Mouse (Mus musculus) heart, adult 9 months (tissue): ENCODE data around the gene Ppm1n.

Experiments used
- DNase-seq, 2 experiments: peaks; one replicate each; pipeline ENCODE4 v3.0.0; 2022; ENCODE audit warnings: low spot score in 2 of 2

Ppm1n gene

GRCm38 (mm10) chr7:19252078-19252477, 27.8 kb downstream of the Ppm1n start:
- DNase-seq: no peak

DNA sequence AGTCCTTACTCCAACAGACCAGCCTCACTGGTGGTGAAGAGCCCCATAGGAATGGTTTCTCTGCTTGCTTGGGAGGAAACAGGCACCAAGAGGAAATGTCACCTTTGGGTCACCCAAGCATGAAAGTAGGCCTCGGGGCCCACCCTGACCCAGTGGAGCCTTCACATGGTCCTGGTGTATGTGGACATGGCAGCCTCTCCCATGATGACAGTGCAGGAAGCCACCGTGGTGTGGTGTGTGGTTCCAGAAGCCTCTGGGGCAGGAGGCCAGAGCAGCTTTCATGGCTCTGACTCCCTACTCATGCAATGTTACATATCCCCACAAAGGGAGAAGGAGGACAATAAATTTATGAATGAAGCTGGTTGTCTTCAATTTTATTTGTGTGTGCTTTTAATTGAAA, 32.4 kb downstream of the Ppm1n start:
- DNase-seq: no peak

- DNase-seq: no peak
Observed at GRCm38 (mm10) chr7:19246855-19247254, 33.0 kb downstream of the Ppm1n start.

DNA sequence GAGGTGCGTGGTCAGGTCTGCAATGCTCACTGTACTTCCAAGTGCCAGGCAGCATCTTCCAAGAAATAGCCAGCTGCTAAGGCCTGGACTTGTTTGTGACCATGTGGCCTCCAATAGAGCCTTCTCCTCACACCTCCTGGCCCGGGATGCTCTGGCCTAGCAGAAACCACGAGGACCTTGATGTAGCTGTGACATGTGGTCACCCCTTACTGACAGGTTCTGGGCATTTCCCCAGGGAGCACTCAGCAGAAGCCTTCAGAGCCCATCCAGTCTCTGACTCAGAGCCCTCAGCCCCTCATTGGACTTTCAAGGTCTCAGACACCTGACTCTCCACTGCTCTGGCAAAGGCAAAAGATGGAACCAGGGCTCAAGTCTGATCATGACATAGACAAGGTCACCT, 34.8 kb downstream of the Ppm1n start:
- no peak for DNase-seq

- DNase-seq: no peak
Observed at GRCm38 (mm10) chr7:19243858-19244257, 36.0 kb downstream of the Ppm1n start.

GRCm38 (mm10) chr7:19242005-19242404, 37.9 kb downstream of the Ppm1n start:
- DNase-seq: no peak

- no peak for DNase-seq
Observed at GRCm38 (mm10) chr7:19240905-19241463, 38.9 kb downstream of the Ppm1n start.

DNA sequence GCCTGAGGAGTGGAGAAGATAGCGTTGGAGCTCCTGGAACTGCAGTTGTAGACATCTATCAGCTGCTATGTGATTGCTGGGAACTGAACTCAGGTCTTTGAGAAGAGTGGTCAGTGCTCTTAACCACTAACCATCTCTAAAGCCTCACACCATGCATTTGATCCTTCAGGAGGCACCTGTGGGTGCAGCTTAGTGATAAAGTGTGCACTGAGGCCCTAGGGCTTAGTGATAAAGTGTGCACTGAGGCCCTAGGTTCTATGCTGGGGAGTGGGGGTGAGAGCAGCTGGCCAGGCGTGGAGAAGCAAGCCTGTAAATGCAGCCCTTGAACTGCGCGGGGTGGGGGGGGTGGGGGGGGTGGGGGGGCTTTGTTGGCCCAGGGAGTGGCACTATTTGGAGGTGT, 39.9 kb downstream of the Ppm1n start:
- DNase-seq: no peak

DNA sequence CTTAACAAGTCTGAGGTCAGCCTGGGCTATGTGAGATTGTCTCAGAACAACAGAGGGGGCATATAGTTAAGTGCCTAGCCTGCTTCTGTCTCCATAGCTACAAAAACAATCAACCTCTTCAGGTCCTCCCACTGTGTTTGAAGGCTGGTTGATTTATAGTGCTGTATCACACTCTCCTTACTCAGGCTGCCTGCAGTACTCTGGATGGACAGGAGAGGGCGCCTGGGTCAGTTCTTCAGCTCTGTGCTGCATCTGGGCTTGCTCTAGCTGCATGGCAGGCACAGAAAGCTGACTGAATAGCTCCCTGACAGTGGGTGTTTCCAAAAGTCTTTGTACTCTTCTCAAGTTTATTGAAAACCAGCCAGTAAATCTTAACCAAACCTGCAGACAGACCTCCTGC, 40.4 kb downstream of the Ppm1n start:
- peak; percentile 72 to 88 for DNase-seq

DNA sequence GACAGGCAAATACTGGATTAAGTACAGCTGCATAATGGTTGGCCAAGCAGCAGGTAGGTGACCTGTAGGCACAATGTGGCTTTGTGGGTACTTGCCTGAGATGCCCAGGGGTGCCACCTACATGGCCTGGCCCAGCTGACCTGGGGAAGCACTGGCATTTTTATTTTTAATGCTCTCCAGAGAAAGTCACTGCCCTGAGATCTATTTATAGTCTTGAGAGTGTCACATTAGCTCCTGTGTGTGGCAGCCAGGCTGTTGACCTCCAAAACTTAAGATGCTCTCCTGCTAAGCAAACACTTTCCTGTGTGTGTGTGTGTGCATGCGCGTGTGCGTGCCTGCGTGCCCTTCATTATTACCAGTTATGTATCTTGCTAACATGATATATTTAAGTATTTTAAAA, 41.5 kb downstream of the Ppm1n start:
- peak; percentile 64 to 65 for DNase-seq

DNA sequence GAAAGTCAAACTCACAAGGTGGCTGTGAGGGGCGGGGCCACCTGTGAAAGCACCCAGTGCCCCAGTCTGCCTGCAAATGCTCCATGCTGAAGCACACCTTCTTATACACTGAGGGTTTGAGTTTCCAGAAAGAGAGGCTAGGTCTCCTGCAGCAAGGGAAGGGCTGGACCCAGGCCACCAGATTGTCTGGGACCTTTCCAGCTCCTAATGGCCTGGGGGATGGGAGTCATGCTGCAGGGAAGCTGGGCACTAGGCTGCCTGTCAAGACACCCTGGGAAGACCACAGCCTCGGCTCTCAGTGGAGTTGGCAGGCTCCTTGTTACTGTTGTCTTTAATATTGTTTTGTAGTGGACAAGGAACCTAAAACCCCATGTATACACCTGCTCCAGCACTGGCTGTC, 43.5 kb downstream of the Ppm1n start:
- DNase-seq: no peak

DNA sequence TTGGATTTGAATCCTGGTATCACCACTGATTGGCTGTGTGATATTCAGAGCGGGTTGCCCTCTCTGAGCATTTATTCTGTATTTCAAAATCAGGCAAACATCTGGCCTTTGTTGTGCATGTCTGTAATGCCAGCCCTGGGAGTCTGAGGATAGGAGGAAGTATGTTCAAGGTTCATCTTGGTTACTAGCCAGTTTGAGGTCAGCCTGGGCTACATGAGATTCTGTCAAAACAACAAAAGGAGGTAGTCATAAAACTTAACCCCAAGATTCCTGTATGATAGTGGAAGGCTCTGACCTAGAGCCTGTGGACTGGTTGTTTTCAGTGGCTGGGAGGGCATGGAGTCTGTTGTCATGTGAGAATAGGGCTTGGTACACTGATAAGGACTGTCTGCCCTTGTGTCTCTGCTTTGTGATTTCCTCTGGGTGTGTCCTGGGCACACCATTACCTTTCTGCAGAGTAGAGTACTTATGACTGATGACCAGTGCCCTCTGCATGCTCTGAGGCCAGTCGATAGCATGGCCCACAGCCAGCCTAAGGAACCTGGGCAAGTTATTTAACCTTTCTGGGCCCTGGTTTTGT, 44.7 kb downstream of the Ppm1n start:
- no peak for DNase-seq

- DNase-seq: no peak
Observed at GRCm38 (mm10) chr7:19234652-19235051, 45.2 kb downstream of the Ppm1n start.

DNA sequence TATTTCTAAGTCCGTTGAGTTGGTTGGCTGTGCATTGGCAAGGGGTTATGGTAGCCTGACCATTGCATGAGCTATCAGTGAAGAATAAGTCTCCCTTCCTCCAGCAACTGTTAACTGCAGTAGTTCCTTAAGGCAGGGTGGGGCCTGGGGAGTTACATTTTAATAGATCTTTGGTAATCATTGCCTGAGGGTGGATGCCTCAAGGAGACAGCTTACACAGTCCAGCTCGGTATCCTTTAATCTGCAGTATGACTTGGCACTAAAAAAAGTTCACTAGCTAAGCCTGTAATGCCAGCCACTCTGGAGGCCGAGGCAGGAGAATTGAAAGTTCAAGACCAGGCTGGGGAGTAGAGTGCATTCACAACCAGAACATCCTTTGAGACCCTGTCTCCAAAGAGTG, 48.0 kb downstream of the Ppm1n start:
- no peak for DNase-seq

DNA sequence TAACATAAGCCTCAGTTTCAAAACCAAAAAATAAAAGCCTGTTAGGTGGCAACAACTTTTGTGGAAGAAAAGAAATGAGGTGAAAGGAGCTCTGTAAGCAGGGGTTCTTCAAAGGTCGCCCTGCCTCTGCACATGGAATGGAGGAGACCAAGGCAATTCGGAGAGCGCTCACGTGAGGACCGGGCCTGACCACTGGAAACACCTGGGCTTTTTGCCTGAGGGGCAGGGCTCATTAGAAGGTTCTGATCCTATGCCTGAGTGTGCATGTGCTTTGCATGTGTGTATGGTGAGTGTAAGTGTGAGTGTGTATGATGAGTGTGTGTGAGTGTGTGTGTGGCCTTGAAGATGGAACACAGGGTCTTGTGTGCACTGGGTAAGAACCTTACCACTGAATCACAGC, 49.0 kb downstream of the Ppm1n start:
- DNase-seq: no peak

DNA sequence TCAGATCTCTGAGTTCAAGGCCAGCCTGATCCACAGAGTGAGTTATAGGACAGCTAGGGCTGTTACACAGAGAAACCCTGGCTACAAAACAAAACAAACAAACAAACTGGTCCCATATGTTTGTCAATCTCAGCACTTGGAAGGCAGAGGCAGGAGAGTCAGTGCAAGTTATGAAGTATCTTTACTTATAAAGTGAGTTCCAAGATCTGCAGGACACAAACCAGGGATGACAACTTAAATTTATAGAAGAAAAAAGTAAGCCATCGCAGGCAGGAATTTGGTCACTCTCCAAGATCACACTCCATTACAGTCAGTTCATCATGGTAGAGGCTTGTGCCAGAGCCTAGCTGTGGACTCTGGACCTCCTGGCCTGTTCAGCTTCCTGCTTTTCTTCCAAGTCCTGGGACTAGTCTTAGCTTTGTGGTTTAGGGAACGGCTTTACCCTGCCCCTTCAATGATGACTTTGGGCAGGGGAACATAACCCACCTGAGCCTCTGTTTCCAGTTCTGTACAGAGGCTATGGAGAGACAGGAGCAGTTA, 49.8 kb downstream of the Ppm1n start:
- no peak for DNase-seq

DNA sequence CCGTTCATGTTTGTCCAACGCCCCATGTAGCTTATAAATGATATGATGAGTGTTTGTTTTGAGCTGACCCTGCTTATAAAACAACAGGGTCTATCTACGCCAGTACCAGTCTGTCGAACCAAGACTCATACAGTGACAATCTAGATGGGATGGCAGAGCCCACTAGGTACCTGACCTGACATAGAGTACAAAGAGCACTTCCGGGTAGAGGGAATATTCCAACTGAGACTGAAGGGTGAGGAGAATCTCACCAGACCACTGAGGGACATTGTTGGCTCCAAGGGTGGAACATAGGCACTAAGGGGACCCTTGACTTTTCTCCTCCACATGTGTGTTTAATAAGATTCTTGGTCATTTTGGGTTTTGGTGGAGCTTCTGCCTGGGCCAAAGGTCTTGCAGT, 50.5 kb downstream of the Ppm1n start:
- no peak for DNase-seq

DNA sequence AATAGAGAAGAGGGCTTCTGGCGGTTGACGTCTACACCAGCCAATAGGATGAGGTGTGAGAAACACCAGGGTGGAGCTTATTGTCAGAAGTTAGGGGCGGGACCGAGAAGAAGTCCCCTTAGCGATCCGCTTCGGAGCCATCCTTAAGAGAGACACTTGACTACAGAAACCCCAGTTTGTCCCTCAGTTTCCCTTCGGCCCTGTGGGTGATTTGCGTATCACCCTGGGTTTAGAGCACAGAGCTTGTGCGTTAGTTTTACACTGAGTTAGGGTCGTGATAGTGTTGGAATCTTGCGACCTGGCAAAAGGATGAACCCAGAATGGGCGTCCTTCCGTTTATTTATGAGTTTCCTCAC, 51.1 kb downstream of the Ppm1n start:
- DNase-seq: no peak

DNA sequence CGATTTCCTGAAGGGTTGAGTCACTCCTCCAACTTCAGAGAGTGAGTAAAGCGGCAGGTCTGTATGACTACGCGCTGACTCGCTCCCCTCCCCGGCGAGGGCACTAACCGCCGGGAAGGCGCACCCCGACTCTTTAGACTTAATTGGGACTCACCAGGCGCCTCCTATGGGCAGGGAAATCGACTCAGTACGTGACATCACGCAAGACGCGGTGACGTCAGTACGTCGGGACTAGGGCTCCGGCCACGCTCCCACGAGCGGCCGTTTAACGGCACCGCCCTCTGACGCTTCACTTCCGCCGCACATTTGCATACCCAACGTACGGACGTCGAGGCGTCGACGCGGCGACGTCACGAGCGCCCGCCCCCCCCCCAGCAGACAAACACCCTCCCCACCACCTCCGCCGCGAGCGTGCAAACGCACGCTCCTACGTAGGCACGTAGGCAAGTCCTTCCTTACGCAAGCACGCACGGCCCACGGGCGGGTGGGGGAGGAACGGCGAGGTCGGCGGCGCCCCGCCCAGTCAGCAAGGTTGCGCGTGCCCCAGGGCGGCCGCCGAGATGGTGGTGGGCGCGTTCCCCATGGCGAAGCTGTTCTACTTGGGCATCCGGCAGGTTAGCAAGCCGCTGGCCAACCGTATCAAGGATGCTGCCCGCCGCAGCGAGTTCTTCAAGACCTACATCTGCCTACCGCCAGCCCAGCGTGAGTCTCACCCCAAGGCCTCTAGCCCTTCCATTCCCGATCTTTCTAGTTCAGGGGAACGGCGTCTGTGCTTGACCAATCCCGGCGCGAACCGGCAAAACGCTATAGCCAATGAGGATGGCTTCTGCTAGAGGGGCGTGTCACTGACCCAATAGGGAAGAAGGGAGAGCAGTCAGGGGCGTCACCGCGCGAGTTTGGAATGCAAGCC, 51.7 kb downstream of the Ppm1n start, which contains the start of gene Opa3:
TSS of gene Opa3 (plus strand) at position 452 of the 910 bp plus-strand sequence.
- DNase-seq: peak; percentile 100

DNA sequence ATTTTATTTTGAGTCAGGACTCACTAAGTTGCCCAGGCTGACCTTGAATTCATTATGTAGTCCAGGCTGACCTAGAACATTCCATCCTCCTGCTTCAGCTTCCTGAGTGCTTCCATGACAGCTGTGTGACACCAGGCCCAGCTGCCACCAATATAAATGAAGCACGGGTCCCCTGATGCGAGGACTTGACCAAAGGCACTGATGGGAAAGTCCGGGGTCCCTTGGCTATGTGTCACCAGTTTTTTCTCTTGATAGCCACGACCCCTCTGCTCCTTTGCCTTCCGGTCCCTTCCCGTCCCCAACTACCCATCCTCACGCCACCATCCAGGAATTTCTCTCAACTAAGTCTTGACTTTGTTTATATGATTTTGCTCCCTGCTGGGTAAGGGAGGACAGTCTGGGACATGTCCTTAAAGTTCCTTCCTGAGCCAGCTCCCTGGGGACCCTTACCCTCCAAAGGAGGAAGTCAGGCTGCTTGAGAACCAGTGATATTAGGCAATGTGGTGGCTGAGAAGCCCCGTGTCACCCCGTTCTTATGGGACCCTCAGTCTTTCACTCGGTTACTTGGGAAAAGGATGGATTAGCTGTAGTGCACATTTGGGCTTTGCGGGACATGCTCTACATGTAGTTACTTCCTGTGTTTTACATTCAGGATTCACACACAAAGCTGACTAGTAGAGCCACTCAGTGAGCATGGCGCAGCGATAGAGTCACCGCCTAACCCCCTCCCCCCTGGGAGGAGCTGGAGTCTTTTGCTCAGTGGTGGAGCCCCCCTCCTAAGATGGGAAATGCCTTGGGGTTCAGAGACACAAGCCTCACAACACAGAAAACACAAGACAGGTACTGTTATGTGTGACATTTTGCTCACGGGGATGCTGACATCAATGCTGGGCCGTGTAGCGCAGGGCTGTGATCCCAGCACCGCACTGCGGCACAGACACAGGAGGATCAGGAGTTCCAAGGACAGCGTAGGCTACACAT, 52.8 kb downstream of the Ppm1n start:
- DNase-seq: peak; percentile 49 to 67
